Mouse (Mus musculus): ENCODE measurements around the gene Dpep1.

Dpep1 gene

GRCm38 (mm10) chr8:123250940-123251339 lies 64.9 kb downstream of the Dpep1 start:
- no peak for DNase-seq (ENCODE audit: low spot score)

Data from layer of hippocampus, adult 11-12 months (tissue).